ENCODE assay signal across 26 mouse cellular contexts in genomic region chr8:3421507-3421906, GRCm38 (mm10). TPM values are rescaled to one million over a fixed set of nuclear protein-coding genes. Genes with fewer than 3 reads are reported as not detected.
"Had no signal": no experiment of that assay in that cellular context is flagged by ENCODE, and none has a peak within 500 bp of the region (broad histone marks: within the 10 kb centered on the region; RNA-seq: fewer than 3 reads in every experiment).

No protein-coding gene starts in this region.

- H3K4me3 ChIP-seq: embryonic facial prominence, embryonic 10.5 days; embryonic facial prominence, embryonic 12.5 days; embryonic facial prominence, embryonic 13.5 days; embryonic facial prominence, embryonic 15.5 days; erythroblast, embryonic 14.5 days; forebrain, embryonic 10.5 days; forebrain, embryonic 12.5 days; forebrain, embryonic 13.5 days; forebrain, embryonic 15.5 days; gastrocnemius, adult 2 months; heart, adult 2 months; heart, embryonic 10.5 days had no signal

- ATAC-seq: forebrain, embryonic 13.5 days; forebrain, embryonic 15.5 days; forebrain, postnatal 0 days had no signal

- H3K36me3 ChIP-seq: embryonic facial prominence, embryonic 12.5 days; embryonic facial prominence, embryonic 15.5 days; forebrain, embryonic 10.5 days; forebrain, embryonic 12.5 days; forebrain, embryonic 15.5 days; heart, embryonic 10.5 days had no signal

- H3K4me2 ChIP-seq: embryonic facial prominence, embryonic 12.5 days; embryonic facial prominence, embryonic 13.5 days; embryonic facial prominence, embryonic 15.5 days; forebrain, embryonic 12.5 days; forebrain, embryonic 13.5 days; forebrain, embryonic 15.5 days had no signal

- H3K27me3 ChIP-seq: embryonic facial prominence, embryonic 12.5 days; embryonic facial prominence, embryonic 13.5 days; embryonic facial prominence, embryonic 15.5 days; forebrain, embryonic 12.5 days; forebrain, embryonic 13.5 days; forebrain, embryonic 15.5 days had no signal

- DNase-seq: cerebellum, adult 9-10 months; cerebellum, adult 9-11 months; cerebellum, postnatal 10 days; cerebellum, postnatal 14 days; cerebellum, postnatal 25 days; cerebellum, postnatal 36 days; embryo, embryonic 11 days; forebrain, postnatal 0 days; gastrocnemius, adult 2 months; gastrocnemius, postnatal 10 days; gastrocnemius, postnatal 14 days; gastrocnemius, postnatal 25 days; gastrocnemius, postnatal 36 days; heart, adult 11 months; heart, adult 18-20 months; heart, adult 2 months had no signal

- H3K9me3 ChIP-seq: embryonic facial prominence, embryonic 10.5 days; embryonic facial prominence, embryonic 12.5 days; embryonic facial prominence, embryonic 13.5 days; embryonic facial prominence, embryonic 15.5 days; forebrain, embryonic 10.5 days; forebrain, embryonic 12.5 days; forebrain, embryonic 13.5 days; forebrain, embryonic 15.5 days; heart, embryonic 10.5 days had no signal

- H3K27ac ChIP-seq: embryonic facial prominence, embryonic 10.5 days; embryonic facial prominence, embryonic 12.5 days; embryonic facial prominence, embryonic 13.5 days; embryonic facial prominence, embryonic 15.5 days; forebrain, embryonic 10.5 days; forebrain, embryonic 12.5 days; forebrain, embryonic 13.5 days; forebrain, embryonic 15.5 days; gastrocnemius, adult 2 months; heart, adult 2 months; heart, embryonic 10.5 days had no signal

- H3K9ac ChIP-seq: embryonic facial prominence, embryonic 12.5 days; embryonic facial prominence, embryonic 13.5 days; embryonic facial prominence, embryonic 15.5 days; forebrain, embryonic 12.5 days; forebrain, embryonic 13.5 days; forebrain, embryonic 15.5 days; forebrain, postnatal 0 days had no signal

RNA-seq across cellular contexts. Expression of gene Tex45, which starts 49.2 kb away (rescaled TPM):
- polyA plus RNA-seq: embryonic facial prominence, embryonic 15.5 days; erythroblast, embryonic 14.5 days; forebrain, embryonic 10.5 days; forebrain, embryonic 12.5 days; heart, adult 2 months; heart, embryonic 10.5 days had no signal
